Mouse (Mus musculus): ENCODE results near the gene Ice1. TPM values are rescaled to one million over a fixed set of nuclear protein-coding genes. Genes with fewer than 3 reads are reported as not detected.

Ice1 gene
- polyA plus RNA-seq, 1 experiment = 15.9 TPM

GRCm38 (mm10) chr13:70582517-70582916 is 54.9 kb downstream of the Ice1 start:
- Histone ChIP-seq H3K36me3 (ENCODE audit: control insufficient read depth, insufficient read depth) (peaks cover 24% of the 10 kb centered on the region), H3ac (ENCODE audit: control insufficient read depth, insufficient read length) (no peak overlapping the region), H3K27me3 (ENCODE audit: control insufficient read depth, insufficient read depth, insufficient read length) (no peaks in the 10 kb centered on the region), H3K4me3 (no peak overlapping the region), H3K79me2 (ENCODE audit: control insufficient read depth, insufficient read depth) (no peaks in the 10 kb centered on the region), H3K4me2 (ENCODE audit: low read depth) (no peak overlapping the region)
- TF ChIP-seq SRF (IDR thresholded peaks at IDR 0.05; ENCODE audit: control insufficient read depth, insufficient read length, low read depth) (no peak), E2F4 (IDR thresholded peaks at IDR 0.05; ENCODE audit: insufficient read depth) (no peak), POLR2AphosphoS2 (IDR thresholded peaks at IDR 0.05; ENCODE audit: insufficient read length, low read depth) (no peak), CEBPB (IDR thresholded peaks at IDR 0.05; ENCODE audit: insufficient read depth, poor library complexity, severe bottlenecking) (no peak), REST (IDR thresholded peaks at IDR 0.05; ENCODE audit: insufficient read depth, insufficient read length) (no peak), MYOG (IDR thresholded peaks at IDR 0.05; ENCODE audit: control insufficient read depth in 1 of 3, insufficient read depth in 1 of 3, insufficient read length in 2 of 3, low read depth in 2 of 3) (no peak), MYOD1 (IDR thresholded peaks at IDR 0.05; ENCODE audit: control insufficient read depth in 1 of 3, insufficient read length in 2 of 3, low read depth in 2 of 3) (no peak), USF1 (IDR thresholded peaks at IDR 0.05; ENCODE audit: low read depth) (no peak), POLR2A (IDR thresholded peaks at IDR 0.05; ENCODE audit: insufficient read length, low read depth) (no peak), MAX (IDR thresholded peaks at IDR 0.05; ENCODE audit: low read depth) (no peak), TCF12 (IDR thresholded peaks at IDR 0.05; ENCODE audit: insufficient read depth, poor library complexity, severe bottlenecking) (no peak), TCF3 (IDR thresholded peaks at IDR 0.05; ENCODE audit: insufficient read length, low read depth) (no peak)

GRCm38 (mm10) chr13:70581509-70581908 is 55.9 kb downstream of the Ice1 start:
- Histone ChIP-seq H3K27me3 (ENCODE audit: control insufficient read depth, insufficient read depth, insufficient read length) (no peaks in the 10 kb centered on the region), H3K79me2 (ENCODE audit: control insufficient read depth, insufficient read depth) (no peaks in the 10 kb centered on the region), H3ac (ENCODE audit: control insufficient read depth, insufficient read length) (no peak overlapping the region), H3K36me3 (ENCODE audit: control insufficient read depth, insufficient read depth) (peaks cover 18% of the 10 kb centered on the region), H3K4me3 (no peak overlapping the region), H3K4me2 (ENCODE audit: low read depth) (no peak overlapping the region)
- TF ChIP-seq SRF (IDR thresholded peaks at IDR 0.05; ENCODE audit: control insufficient read depth, insufficient read length, low read depth) = no peak
- no peak for TF ChIP-seq TCF3 (IDR thresholded peaks at IDR 0.05; ENCODE audit: insufficient read length, low read depth)
- no peak for TF ChIP-seq POLR2AphosphoS2 (IDR thresholded peaks at IDR 0.05; ENCODE audit: insufficient read length, low read depth)
- TF ChIP-seq E2F4 (IDR thresholded peaks at IDR 0.05; ENCODE audit: insufficient read depth) = no peak
- TF ChIP-seq CEBPB (IDR thresholded peaks at IDR 0.05; ENCODE audit: insufficient read depth, poor library complexity, severe bottlenecking) = no peak
- no peak for TF ChIP-seq POLR2A (IDR thresholded peaks at IDR 0.05; ENCODE audit: insufficient read length, low read depth)
- no peak for TF ChIP-seq MAX (IDR thresholded peaks at IDR 0.05; ENCODE audit: low read depth)
- no peak for TF ChIP-seq USF1 (IDR thresholded peaks at IDR 0.05; ENCODE audit: low read depth)
- TF ChIP-seq REST (IDR thresholded peaks at IDR 0.05; ENCODE audit: insufficient read depth, insufficient read length) = no peak
- TF ChIP-seq MYOG (IDR thresholded peaks at IDR 0.05; ENCODE audit: control insufficient read depth in 1 of 3, insufficient read depth in 1 of 3, insufficient read length in 2 of 3, low read depth in 2 of 3) = no peak
- no peak for TF ChIP-seq TCF12 (IDR thresholded peaks at IDR 0.05; ENCODE audit: insufficient read depth, poor library complexity, severe bottlenecking)
- TF ChIP-seq MYOD1 (IDR thresholded peaks at IDR 0.05; ENCODE audit: control insufficient read depth in 1 of 3, insufficient read length in 2 of 3, low read depth in 2 of 3) = no peak

GRCm38 (mm10) chr13:70574216-70574615 is 63.2 kb downstream of the Ice1 start:
- TF ChIP-seq TCF3 (IDR thresholded peaks at IDR 0.05; ENCODE audit: insufficient read length, low read depth) = no peak
- TF ChIP-seq E2F4 (IDR thresholded peaks at IDR 0.05; ENCODE audit: insufficient read depth) = no peak
- no peak for TF ChIP-seq MYOG (IDR thresholded peaks at IDR 0.05; ENCODE audit: control insufficient read depth in 1 of 3, insufficient read depth in 1 of 3, insufficient read length in 2 of 3, low read depth in 2 of 3)
- TF ChIP-seq USF1 (IDR thresholded peaks at IDR 0.05; ENCODE audit: low read depth) = no peak
- TF ChIP-seq POLR2A (IDR thresholded peaks at IDR 0.05; ENCODE audit: insufficient read length, low read depth) = no peak
- no peak for TF ChIP-seq MYOD1 (IDR thresholded peaks at IDR 0.05; ENCODE audit: control insufficient read depth in 1 of 3, insufficient read length in 2 of 3, low read depth in 2 of 3)
- TF ChIP-seq POLR2AphosphoS2 (IDR thresholded peaks at IDR 0.05; ENCODE audit: insufficient read length, low read depth) = no peak
- no peak for TF ChIP-seq TCF12 (IDR thresholded peaks at IDR 0.05; ENCODE audit: insufficient read depth, poor library complexity, severe bottlenecking)
- TF ChIP-seq CEBPB (IDR thresholded peaks at IDR 0.05; ENCODE audit: insufficient read depth, poor library complexity, severe bottlenecking) = no peak
- TF ChIP-seq SRF (IDR thresholded peaks at IDR 0.05; ENCODE audit: control insufficient read depth, insufficient read length, low read depth) = no peak
- TF ChIP-seq REST (IDR thresholded peaks at IDR 0.05; ENCODE audit: insufficient read depth, insufficient read length) = no peak
- Histone ChIP-seq H3ac (ENCODE audit: control insufficient read depth, insufficient read length) (no peak overlapping the region), H3K4me3 (no peak overlapping the region), H3K79me2 (ENCODE audit: control insufficient read depth, insufficient read depth) (no peaks in the 10 kb centered on the region), H3K27me3 (ENCODE audit: control insufficient read depth, insufficient read depth, insufficient read length) (no peaks in the 10 kb centered on the region), H3K36me3 (ENCODE audit: control insufficient read depth, insufficient read depth) (no peaks in the 10 kb centered on the region), H3K4me2 (ENCODE audit: low read depth) (no peak overlapping the region)

- no peak for TF ChIP-seq E2F4 (IDR thresholded peaks at IDR 0.05; ENCODE audit: insufficient read depth)
- no peaks in the 10 kb centered on the region for H3K36me3 ChIP-seq (ENCODE audit: control insufficient read depth, insufficient read depth)
- no peaks in the 10 kb centered on the region for H3K79me2 ChIP-seq (ENCODE audit: control insufficient read depth, insufficient read depth)
- H3K4me3 ChIP-seq = no peak overlapping the region
- H3ac ChIP-seq (ENCODE audit: control insufficient read depth, insufficient read length) = no peak overlapping the region
- peaks cover 4% of the 10 kb centered on the region for H3K27me3 ChIP-seq (ENCODE audit: control insufficient read depth, insufficient read depth, insufficient read length)
- no peak overlapping the region for H3K4me2 ChIP-seq (ENCODE audit: low read depth)
Measured at GRCm38 (mm10) chr13:70567889-70568288, 69.5 kb downstream of the Ice1 start.

- no peak overlapping the region for H3K4me2 ChIP-seq (ENCODE audit: low read depth)
- TF ChIP-seq MYOD1 (IDR thresholded peaks at IDR 0.05; ENCODE audit: control insufficient read depth in 1 of 3, insufficient read length in 2 of 3, low read depth in 2 of 3) (peak in 2 of 3 experiments; percentile 22 to 76), TCF3 (IDR thresholded peaks at IDR 0.05; ENCODE audit: insufficient read length, low read depth) (no peak)
- no peaks in the 10 kb centered on the region for H3K27me3 ChIP-seq (ENCODE audit: control insufficient read depth, insufficient read depth, insufficient read length)
- no peaks in the 10 kb centered on the region for H3K79me2 ChIP-seq (ENCODE audit: control insufficient read depth, insufficient read depth)
- no peaks in the 10 kb centered on the region for H3K36me3 ChIP-seq (ENCODE audit: control insufficient read depth, insufficient read depth)
- H3ac ChIP-seq (ENCODE audit: control insufficient read depth, insufficient read length) = no peak overlapping the region
- H3K4me3 ChIP-seq = no peak overlapping the region
Measured at GRCm38 (mm10) chr13:70553456-70553855, 84.0 kb downstream of the Ice1 start.

Measured in myocyte (in vitro differentiated cells).